Mouse (Mus musculus) MEL (cell line): ENCODE results near the gene Hoxb2. TPM values are rescaled to one million over a fixed set of nuclear protein-coding genes. Genes with fewer than 3 reads are reported as not detected.

Source experiments
- DNase-seq: peaks from one replicate; pipeline ENCODE4 v3.0.0; 2011; ENCODE audit warnings: low read depth, low spot score
- H3K27ac ChIP-seq: 2 replicates; pipeline ENCODE4 v1.5.1; 2012; ENCODE audit warnings: low read depth, mild to moderate bottlenecking, control low read depth, low read length, moderate library complexity; ENCODE audit not compliant: control insufficient read depth
- H3K27me3 ChIP-seq, 2 experiments: fragments of 150-350 bp in 1 of 2; sonication (generic) in 1 of 2; 2 replicates each; pipeline ENCODE4 v1.6.1; 2012; ENCODE audit warnings: low read length in 2 of 2, mild to moderate bottlenecking in 2 of 2, improper control_type of control experiment in 1 of 2, moderate library complexity in 1 of 2; ENCODE audit not compliant: insufficient read depth in 2 of 2, control insufficient read depth in 1 of 2
- H3K36me3 ChIP-seq, 2 experiments: 2 replicates each; pipeline ENCODE4 v1.6.1; 2012 to 2014; ENCODE audit warnings: low read length in 2 of 2, improper control_type of control experiment in 1 of 2, inconsistent platforms in 1 of 2, mild to moderate bottlenecking in 1 of 2; ENCODE audit not compliant: insufficient read depth in 2 of 2, control insufficient read depth in 1 of 2
- H3K4me1 ChIP-seq, 2 experiments: fragments of 150-350 bp in 1 of 2; sonication (generic) in 1 of 2; 2 replicates each; pipeline ENCODE4 v1.6.1; 2012; ENCODE audit warnings: low read length in 2 of 2, improper control_type of control experiment in 1 of 2, mild to moderate bottlenecking in 1 of 2; ENCODE audit not compliant: insufficient read depth in 2 of 2, control insufficient read depth in 1 of 2
- H3K4me3 ChIP-seq, 2 experiments: fragments of 150-350 bp in 1 of 2; sonication (generic) in 1 of 2; 2 replicates each; pipeline ENCODE4 v1.5.1; 2012; ENCODE audit warnings: low read depth in 2 of 2, low read length in 2 of 2, mild to moderate bottlenecking in 2 of 2, moderate library complexity in 2 of 2, control low read depth in 1 of 2, improper control_type of control experiment in 1 of 2; ENCODE audit not compliant: control insufficient read depth in 1 of 2, insufficient read depth in 1 of 2
- H3K79me2 ChIP-seq: 2 replicates; pipeline ENCODE4 v1.6.1; 2012; ENCODE audit warnings: mild to moderate bottlenecking, low read length, moderate library complexity; ENCODE audit not compliant: control insufficient read depth, poor library complexity, insufficient read depth
- H3K9ac ChIP-seq: 2 replicates; pipeline ENCODE4 v1.6.1; 2012; ENCODE audit warnings: low read depth, mild to moderate bottlenecking, control low read depth, low read length, moderate library complexity; ENCODE audit not compliant: control insufficient read depth, poor library complexity, severe bottlenecking
- H3K9me3 ChIP-seq: fragments of 150-350 bp; sonication (generic); replicated peaks from 2 replicates; pipeline ENCODE4 v1.6.1; 2012; ENCODE audit warnings: mild to moderate bottlenecking, low read length, improper control_type of control experiment, moderate library complexity; ENCODE audit not compliant: insufficient read depth
- CHD1 ChIP-seq: IDR thresholded peaks from 2 replicates; pipeline ENCODE4 v1.6.1; 2012; ENCODE audit warnings: low read depth, mild to moderate bottlenecking, inconsistent platforms, low read length, improper control_type of control experiment
- ETS1 ChIP-seq: IDR thresholded peaks from 2 replicates; pipeline ENCODE4 v1.6.1; 2012; ENCODE audit warnings: low read depth, mild to moderate bottlenecking, inconsistent platforms, low read length, improper control_type of control experiment, moderate library complexity
- GABPA ChIP-seq: IDR thresholded peaks from 2 replicates; pipeline ENCODE4 v1.6.1; 2012; ENCODE audit warnings: low read depth, mild to moderate bottlenecking, inconsistent platforms, low read length, improper control_type of control experiment, moderate library complexity
- JUND ChIP-seq: IDR thresholded peaks from 2 replicates; pipeline ENCODE4 v1.6.1; 2011; ENCODE audit warnings: low read depth, mild to moderate bottlenecking, improper control_type of control experiment, low read length
- MAX ChIP-seq: IDR thresholded peaks from 2 replicates; pipeline ENCODE4 v1.6.1; 2011; ENCODE audit warnings: low read length, improper control_type of control experiment
- MAZ ChIP-seq: IDR thresholded peaks from 2 replicates; pipeline ENCODE4 v1.6.1; 2012; ENCODE audit warnings: low read depth, mild to moderate bottlenecking, inconsistent platforms, low read length, improper control_type of control experiment
- MXI1 ChIP-seq: IDR thresholded peaks from 2 replicates; pipeline ENCODE4 v1.6.1; 2011; ENCODE audit warnings: mild to moderate bottlenecking, low read depth, low read length, improper control_type of control experiment
- MYB ChIP-seq: IDR thresholded peaks from 2 replicates; pipeline ENCODE4 v1.6.1; 2011; ENCODE audit warnings: mild to moderate bottlenecking, low read depth, low read length, improper control_type of control experiment
- MYC ChIP-seq: IDR thresholded peaks from 2 replicates; pipeline ENCODE4 v1.6.1; 2011; ENCODE audit warnings: low read depth, mild to moderate bottlenecking, low read length, improper control_type of control experiment, moderate library complexity
- NRF1 ChIP-seq: IDR thresholded peaks from 2 replicates; pipeline ENCODE4 v1.6.1; 2014; ENCODE audit warnings: low read depth, mild to moderate bottlenecking, inconsistent platforms, low read length, improper control_type of control experiment, moderate library complexity; ENCODE audit not compliant: poor library complexity, insufficient read depth, severe bottlenecking
- POLR2A ChIP-seq, 2 experiments: IDR thresholded peaks; 2 replicates each; pipeline ENCODE4 v1.6.1; 2011 to 2012; ENCODE audit warnings: low read length in 2 of 2, mild to moderate bottlenecking in 2 of 2, control low read depth in 1 of 2, improper control_type of control experiment in 1 of 2, low read depth in 1 of 2, moderate library complexity in 1 of 2; ENCODE audit not compliant: control insufficient read depth in 1 of 2, insufficient read depth in 1 of 2, poor library complexity in 1 of 2
- POLR2AphosphoS5 ChIP-seq: IDR thresholded peaks from 2 replicates; pipeline ENCODE4 v1.6.1; 2012; ENCODE audit warnings: low read depth, borderline replicate concordance, mild to moderate bottlenecking, inconsistent platforms, low read length, moderate library complexity, mixed read lengths
- RAD21 ChIP-seq: IDR thresholded peaks from 2 replicates; pipeline ENCODE4 v1.6.1; 2011; ENCODE audit warnings: mild to moderate bottlenecking, low read depth, low read length, improper control_type of control experiment
- SIN3A ChIP-seq: IDR thresholded peaks from 2 replicates; pipeline ENCODE4 v1.6.1; 2012; ENCODE audit warnings: low read length, improper control_type of control experiment, inconsistent platforms
- TBP ChIP-seq: IDR thresholded peaks from 2 replicates; pipeline ENCODE4 v1.8.0; 2011; ENCODE audit warnings: low read depth, low read length, improper control_type of control experiment
- UBTF ChIP-seq: IDR thresholded peaks from 2 replicates; pipeline ENCODE4 v1.6.1; 2012; ENCODE audit warnings: low read depth, mild to moderate bottlenecking, inconsistent platforms, low read length, improper control_type of control experiment, moderate library complexity, borderline replicate concordance; ENCODE audit not compliant: insufficient read depth
- USF2 ChIP-seq, 2 experiments: IDR thresholded peaks; 2 replicates each; pipeline ENCODE4 v1.6.1; 2011 to 2012; ENCODE audit warnings: improper control_type of control experiment in 2 of 2, low read length in 2 of 2, borderline replicate concordance in 1 of 2, inconsistent platforms in 1 of 2, low read depth in 1 of 2, mild to moderate bottlenecking in 1 of 2; ENCODE audit not compliant: insufficient read depth in 1 of 2
- ZMIZ1 ChIP-seq: IDR thresholded peaks from 2 replicates; pipeline ENCODE4 v1.6.1; 2012; ENCODE audit warnings: low read depth, mild to moderate bottlenecking, inconsistent platforms, low read length, improper control_type of control experiment, moderate library complexity
- ZNF384 ChIP-seq: IDR thresholded peaks from 2 replicates; pipeline ENCODE4 v1.6.1; 2012; ENCODE audit warnings: low read depth, mild to moderate bottlenecking, inconsistent platforms, low read length, improper control_type of control experiment
- polyA plus RNA-seq, 2 experiments: library from polyadenylated mRNA; stranded (reverse) in 1 of 2; unstranded in 1 of 2; fragments of >175 nt in 1 of 2; fragments of >200 nt in 1 of 2; gene quantifications; 2 replicates each; pipeline versions ENCODE4 v1.2.1 to v1.2.4; 2012; ENCODE audit warnings: low replicate concordance in 2 of 2, low read depth in 1 of 2; ENCODE audit not compliant: insufficient read length in 2 of 2, insufficient read depth in 1 of 2, missing spikeins in 1 of 2
- total RNA-seq: library from RNA; depleted of rRNA; stranded (reverse); fragments of 300-350 nt; gene quantifications from 2 replicates; pipeline ENCODE4 v1.2.3, GENCODE M21; 2012

The Hoxb2 gene
- total and polyA plus RNA-seq, 3 experiments = not detected

GRCm38 (mm10) chr11:96313806-96314428, 36.4 kb upstream of the Hoxb2 start:
- Histone ChIP-seq H3K4me1 (no peaks in the 10 kb centered on the region), H3K79me2 (no peaks in the 10 kb centered on the region), H3K9ac (no peak overlapping the region), H3K4me3 (no peak overlapping the region), H3K9me3 (no peaks in the 10 kb centered on the region), H3K27me3 (no peaks in the 10 kb centered on the region; a peak in 3 of 4 replicates), H3K27ac (no peak overlapping the region), H3K36me3 (no peaks in the 10 kb centered on the region)
- no peak for TF ChIP-seq MAZ
- no peak for TF ChIP-seq CHD1
- no peak for TF ChIP-seq USF2 (IDR thresholded peaks at IDR 0.05; ENCODE audit: borderline replicate concordance in 1 of 2, insufficient read depth in 1 of 2, low read depth in 1 of 2, low read length in 2 of 2)
- no peak for TF ChIP-seq ETS1
- TF ChIP-seq SIN3A = no peak
- no peak for TF ChIP-seq ZNF384
- no peak for TF ChIP-seq NRF1
- no peak for TF ChIP-seq UBTF
- no peak for TF ChIP-seq MAX
- no peak for TF ChIP-seq MYC
- no peak for TF ChIP-seq RAD21
- no peak for TF ChIP-seq MYB
- TF ChIP-seq TBP = no peak
- no peak for TF ChIP-seq MXI1
- TF ChIP-seq GABPA = no peak
- TF ChIP-seq POLR2A (IDR thresholded peaks at IDR 0.05; ENCODE audit: control insufficient read depth in 1 of 2, insufficient read depth in 1 of 2, low read depth in 1 of 2, low read length in 2 of 2, poor library complexity in 1 of 2) = no peak
- no peak for TF ChIP-seq ZMIZ1
- no peak for TF ChIP-seq JUND
- TF ChIP-seq POLR2AphosphoS5 = no peak
- no peak for DNase-seq

DNA sequence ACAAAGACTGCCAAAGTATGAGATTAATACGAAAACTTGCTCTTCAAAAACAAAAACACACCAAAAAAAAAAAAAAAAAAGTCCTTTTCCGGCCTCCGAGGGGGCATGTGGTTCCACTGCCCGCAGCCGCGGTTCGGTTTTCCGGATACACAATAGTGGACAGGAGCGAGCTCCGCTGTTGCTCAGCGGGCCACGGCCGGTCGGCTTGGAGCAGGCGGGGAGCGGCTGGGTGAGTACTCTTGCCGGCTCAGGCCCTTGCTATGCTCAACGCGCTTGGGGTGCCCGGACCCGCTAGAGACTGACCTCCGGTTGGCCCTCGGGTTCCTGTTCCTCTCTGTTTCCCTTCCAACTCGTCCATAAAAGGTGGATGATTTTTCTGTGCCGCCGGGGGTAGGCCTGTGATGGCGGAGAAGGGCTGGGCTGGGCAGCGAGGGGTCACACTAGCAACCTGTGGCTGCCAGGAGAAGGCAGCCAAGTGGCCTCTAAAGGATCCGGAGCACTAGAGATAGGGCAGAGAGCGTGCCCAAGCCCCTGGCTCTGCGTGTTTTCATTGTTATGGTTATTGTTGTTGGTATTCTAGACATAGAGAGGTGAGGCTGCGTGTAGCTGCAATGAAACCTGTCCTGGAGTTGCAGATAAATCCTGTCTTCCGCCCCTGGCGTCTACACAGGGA, 35.5 kb upstream of the Hoxb2 start:
- no peak overlapping the region for H3K4me3 ChIP-seq
- no peaks in the 10 kb centered on the region for H3K9me3 ChIP-seq
- H3K27ac ChIP-seq = no peak overlapping the region
- DNase-seq = no peak
- no peaks in the 10 kb centered on the region for H3K79me2 ChIP-seq
- H3K27me3 ChIP-seq = no peaks in the 10 kb centered on the region; a peak in 3 of 4 replicates
- no peaks in the 10 kb centered on the region for H3K4me1 ChIP-seq
- H3K36me3 ChIP-seq = no peaks in the 10 kb centered on the region
- H3K9ac ChIP-seq = no peak overlapping the region
- TF ChIP-seq POLR2A (IDR thresholded peaks at IDR 0.05; ENCODE audit: control insufficient read depth in 1 of 2, insufficient read depth in 1 of 2, low read depth in 1 of 2, low read length in 2 of 2, poor library complexity in 1 of 2) (no peak), ZMIZ1 (no peak)
